Mouse (Mus musculus) frontal cortex, postnatal 25 days (tissue): ENCODE measurements around the gene Gca.
A peak's percentile ranks its signal among the peaks of the same experiment; 100 is the strongest.
"Not testable (repeated sequence)": the region's sequence is repeated elsewhere in the genome, so short reads cannot be mapped to it uniquely, and the experiment has no call there.

Experiments used
- DNase-seq, 2 experiments: peaks; one replicate each; pipeline ENCODE4 v3.0.0; 2022; ENCODE audit warnings: low spot score in 2 of 2

Gca gene

DNA sequence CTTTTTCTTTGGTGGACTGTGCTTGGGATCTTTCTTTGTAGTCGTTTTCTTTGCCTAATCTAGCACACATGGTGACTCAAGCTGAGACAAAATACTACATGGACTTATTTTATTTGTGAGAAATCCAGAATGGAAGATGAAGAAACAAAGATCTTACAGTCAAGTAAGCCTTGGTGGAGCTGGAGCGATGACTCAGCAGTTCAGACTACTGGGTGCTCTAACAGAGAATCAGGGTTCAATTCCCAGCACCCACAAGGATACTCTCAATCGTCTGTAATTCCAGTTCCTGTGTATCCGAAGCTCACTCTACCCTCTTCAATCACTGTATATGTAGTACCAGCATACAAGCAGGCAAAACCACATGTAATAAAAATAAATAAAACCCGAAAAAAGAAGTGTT, 6.2 kb downstream of the Gca start:
- DNase-seq = no peak

DNA sequence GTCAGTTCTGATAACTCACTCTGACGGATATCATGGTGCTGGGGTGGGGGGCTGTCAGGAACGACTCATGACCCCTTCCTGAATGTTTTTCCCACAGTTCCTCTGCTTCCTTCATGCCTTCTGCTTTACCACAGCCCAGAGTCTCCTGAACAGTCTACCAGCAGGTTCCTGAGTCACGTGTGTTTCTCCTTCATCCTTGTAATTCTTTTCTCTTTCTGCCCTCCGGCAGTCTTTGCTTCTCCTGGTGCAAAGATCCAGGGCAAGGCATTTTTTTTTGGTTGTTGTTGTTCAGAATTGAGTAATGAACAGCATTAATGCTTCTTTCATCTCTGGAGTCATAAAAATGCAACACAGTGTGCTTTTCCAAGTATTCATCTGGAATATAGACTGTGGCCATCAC, 6.7 kb downstream of the Gca start:
- DNase-seq = no peak

DNA sequence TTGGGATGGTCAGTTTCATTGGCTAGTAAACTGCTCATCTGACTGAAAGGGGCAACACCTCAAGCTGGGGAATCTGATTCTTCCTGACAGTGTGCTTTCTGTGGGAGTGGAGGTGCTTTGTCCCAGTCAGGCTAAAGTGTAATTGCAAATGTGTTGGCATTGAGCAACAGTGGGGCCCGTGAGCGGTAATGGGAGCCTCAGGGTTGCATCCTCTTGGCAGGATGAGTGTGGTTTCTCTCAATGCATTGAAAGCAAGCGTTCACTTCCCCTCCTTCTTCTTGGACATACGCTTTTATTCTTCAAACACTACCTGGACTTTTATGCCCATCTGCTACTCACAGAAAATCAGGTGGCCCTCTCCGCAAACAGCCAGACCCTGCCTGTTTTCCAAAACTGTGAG, 8.7 kb downstream of the Gca start:
- no peak for DNase-seq

DNA sequence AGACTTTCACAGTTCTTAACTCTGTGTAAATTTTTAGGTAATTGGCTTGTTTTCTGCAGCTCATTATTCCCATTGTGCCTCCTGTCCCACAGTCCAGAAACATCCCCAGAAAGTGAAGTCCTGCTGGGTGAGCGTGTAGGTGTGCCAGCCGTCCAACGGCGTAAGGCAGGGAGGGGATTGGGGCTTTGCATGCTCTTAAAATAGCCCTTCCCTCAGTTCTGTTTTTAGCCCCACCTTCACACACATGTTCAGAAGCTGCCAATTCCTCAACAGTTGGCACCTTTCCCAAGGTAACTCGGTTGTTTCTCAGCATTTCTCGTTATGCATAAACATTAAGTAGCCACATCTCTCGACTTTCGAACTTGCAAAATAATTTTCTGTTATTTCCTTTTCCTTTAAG, 17.6 kb downstream of the Gca start:
- peak in 1 of 2 experiments; percentile 28 for DNase-seq

DNA sequence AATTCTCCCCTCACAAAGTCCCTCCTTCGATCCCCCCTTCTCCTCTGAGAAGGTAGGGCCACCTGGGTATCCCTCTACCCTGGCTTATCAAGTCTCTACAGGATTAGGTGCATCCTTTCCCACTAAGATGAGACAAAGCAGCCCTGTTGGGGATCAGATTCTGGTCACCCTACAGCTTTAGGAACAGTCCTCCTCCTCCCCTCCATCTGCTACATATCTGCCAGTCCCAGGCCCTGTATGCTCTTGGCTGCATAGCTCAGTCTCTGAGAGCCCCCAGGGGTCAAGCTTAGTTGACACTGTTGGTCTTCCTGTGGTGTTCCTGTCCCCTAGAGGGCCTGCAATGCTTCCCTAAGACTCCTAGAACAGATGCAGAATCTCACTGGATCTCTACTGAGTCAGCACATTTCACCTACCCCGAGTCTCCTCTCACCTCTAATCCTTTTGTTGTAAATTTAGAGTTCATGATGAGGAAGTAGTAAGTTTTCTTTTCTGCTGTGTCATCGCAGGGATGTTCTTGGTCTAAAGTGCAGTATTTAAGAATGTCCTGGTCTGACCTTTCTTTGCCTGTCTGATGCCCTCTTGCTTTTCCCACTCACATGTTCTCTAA, 21.0 kb downstream of the Gca start:
- no peak for DNase-seq

DNA sequence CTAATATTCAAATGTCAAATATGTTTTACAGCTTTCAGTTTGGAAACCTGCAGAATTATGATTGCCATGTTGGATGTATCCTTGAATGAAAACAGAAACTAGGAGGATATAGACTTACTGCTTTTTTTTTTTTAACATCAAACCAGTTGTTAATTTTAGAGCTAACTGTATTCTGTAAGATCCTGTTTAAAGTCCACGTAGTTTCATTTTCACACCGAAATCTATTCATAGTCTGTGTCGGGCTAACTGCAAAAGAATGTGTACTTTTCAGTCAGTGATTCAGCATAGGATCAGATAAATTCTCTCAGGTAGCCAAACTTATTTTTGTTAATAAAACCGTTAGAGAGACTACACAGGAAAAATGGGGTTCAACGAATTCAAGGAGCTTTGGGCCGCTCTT, 21.8 kb downstream of the Gca start:
- no peak for DNase-seq

DNA sequence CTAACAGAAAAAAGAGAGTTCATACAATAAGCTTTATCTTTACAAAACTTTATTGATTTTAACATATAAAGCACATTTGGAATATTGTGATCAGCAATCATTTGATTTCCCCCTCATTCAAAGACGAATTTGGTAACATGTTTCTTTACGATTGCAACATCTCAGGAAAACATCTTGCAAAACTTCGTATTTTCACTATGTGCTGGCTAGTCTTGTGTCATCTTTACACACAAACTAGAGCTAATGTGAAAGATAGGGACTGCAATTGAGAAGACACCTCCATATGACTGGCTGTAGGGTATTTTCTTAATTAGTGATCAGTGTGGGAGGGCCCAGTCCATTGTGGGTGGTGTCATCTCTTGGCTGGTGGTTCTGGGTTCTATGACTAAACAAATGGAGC, 42.2 kb downstream of the Gca start:
- DNase-seq = no peak

DNA sequence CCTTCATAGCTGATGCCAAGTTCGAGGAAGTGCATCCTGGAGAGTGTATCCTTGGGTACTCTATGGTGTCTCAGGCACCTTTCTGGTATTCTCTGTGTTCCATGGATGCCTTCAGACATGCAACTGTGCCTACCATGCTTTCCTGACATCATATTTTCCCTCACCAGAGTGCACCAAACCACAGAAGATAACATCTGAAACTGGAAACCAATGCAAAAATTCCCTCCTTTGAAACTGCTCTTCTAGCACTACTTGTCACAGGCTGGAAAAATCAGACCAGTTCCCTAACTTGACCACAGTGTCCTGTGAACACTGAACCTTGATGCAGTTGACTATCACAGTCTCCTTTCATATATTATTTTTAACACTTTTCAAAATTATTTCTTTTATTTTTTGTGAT, 45.5 kb downstream of the Gca start:
- DNase-seq = no peak

DNA sequence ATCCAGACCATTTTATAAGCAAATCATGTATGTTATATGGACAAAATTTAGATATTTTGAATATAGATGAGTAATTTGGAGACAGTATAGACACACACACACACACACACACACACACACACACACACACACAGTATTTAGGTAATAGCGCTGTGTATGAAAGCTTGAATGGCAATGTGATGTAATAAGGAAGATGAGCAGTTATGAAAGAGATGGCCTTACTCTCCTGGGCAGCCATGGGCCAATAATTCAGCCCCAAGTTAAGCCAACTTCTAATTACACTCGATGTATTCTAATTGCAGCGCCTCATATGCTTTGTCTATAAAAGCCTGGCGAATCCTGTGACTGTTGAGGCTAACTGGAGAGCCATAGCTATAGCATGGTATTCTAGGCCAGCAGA, 50.3 kb downstream of the Gca start:
- not testable (repeated sequence) for DNase-seq

DNA sequence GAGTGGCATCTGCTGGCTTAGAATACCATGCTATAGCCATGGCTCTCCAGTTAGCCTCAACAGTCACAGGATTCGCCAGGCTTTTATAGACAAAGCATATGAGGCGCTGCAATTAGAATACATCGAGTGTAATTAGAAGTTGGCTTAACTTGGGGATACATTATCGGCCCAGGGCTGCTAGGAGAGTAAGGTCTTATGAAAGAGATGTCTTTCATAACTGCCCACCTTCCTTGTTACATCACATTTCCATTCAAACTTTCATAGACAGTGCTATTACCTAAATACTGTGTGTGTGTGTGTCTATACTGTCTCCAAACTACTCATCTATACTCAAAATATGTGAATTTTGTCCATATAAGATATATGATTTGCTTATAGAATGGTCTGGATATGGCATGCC, 51.2 kb downstream of the Gca start:
- DNase-seq = no peak

DNA sequence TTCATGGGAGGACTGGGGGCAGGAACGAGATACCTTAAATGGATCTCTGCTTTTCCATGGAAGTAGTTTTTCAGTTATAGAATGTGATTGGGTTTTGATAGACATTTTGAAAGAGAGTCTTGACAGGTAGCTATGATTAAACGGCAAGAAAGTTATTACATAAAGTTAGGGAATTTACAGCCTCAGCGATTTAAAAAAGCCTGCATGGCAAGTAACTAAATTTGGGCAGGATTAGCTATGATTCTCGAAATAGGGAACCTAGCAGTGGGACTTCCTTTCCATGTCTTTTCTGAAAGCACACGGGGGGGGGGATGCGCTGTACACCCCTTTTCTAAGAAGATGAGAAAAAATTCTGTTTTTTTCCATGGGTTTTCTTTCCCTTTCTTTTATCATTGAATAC, 53.2 kb downstream of the Gca start:
- no peak for DNase-seq

DNA sequence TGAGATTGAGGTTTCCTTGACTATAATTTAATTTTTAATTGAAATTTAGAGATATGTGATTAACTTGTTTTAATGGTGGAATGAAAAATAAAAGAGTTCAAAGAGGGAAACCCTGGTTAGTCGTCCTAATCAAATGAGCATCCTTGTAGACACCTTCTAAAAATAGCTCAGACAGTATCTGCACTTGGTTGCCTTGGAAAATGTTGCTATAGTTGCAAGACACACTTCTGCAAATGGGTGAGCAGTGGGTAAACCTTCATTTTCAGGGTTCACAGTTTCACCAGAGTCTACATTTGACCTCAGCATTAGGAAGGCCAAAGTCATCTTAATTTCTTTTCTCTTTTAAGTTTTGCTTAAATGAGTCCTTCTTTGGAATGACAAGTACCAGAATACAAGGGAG, 54.3 kb downstream of the Gca start:
- no peak for DNase-seq

DNA sequence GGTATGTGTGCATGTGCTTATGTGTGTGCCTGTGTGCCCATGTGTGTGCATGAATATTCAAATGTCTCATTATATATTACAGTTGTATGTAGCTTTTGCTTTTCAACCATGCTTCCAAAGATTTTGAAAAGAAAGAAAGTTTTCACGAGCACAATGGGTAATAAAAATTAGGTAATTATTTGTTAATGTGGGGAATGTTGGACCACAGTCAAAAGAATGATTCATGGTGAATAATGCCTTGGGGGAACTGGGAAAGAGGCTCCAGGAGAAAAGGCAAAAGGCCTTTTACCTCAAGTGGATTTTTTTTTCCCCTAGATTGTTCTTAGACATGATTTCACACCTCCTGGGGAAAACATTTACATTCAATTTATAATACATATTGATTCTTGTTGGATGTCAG, 61.9 kb downstream of the Gca start:
- DNase-seq = no peak

DNA sequence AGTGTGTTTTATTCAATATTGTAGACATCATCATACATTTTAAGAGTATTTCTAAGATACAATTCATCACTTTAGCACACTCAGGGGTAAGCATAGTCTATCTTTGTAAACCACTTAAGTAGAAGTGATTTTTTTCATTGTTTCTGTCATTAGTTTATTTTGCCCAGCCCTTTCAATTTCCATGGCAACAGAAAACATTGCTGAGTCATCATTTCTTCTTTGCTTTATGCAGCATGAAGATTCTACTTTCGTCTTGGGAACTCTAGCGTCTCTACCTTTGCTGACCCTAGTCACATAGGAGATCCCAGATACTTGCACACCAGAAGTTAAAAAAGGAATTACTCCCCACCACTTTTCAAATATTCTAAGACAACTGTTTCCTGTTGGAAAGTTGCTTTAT, 63.6 kb downstream of the Gca start:
- DNase-seq = no peak

DNA sequence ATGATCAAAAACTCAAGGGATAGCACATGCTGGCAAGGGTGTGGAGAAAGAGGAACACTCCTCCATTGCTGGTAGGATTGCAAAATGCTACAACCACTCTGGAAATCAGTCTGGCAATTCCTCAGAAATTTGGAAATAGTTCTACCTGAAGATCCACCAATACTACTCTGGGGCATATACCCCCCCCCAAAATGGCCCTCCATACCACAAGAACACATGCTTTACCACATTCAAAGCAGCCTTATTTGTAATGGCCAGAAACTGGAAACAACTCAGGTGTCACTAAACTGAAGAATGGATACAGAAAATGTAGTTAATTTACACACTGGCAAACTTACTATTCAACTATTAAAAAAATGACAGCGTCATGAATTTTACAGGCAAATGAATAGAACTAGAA, 66.6 kb downstream of the Gca start:
- no peak for DNase-seq

DNA sequence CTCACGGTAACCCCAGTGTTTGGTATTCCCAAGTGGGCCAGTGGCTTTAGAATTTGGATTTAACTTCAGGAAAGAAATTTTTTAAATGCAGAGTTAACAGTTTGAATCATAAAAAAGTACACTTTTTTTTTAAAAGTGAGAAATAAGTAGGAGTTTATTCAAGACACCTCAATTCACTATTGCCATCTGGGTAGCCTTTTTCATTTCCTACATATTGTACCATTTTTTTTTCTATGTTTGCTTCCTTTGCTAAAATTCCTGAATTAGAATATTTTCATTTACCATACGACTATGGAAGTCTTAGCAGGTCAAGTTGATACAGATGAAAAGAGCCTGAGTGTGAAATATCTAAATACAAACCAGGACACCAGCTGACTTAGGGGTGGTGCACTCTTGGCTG, 79.0 kb downstream of the Gca start:
- DNase-seq = no peak
